Mouse (Mus musculus) heart, embryonic 16.5 days (tissue): ENCODE data around the gene Fosb. TPM values are rescaled to one million over a fixed set of nuclear protein-coding genes. Genes with fewer than 3 reads are reported as not detected.

Source experiments
- ATAC-seq: fragments of 200-750 bp; cut with Nextera tagmentation; replicated peaks from 2 replicates; pipeline ENCODE4 v1.8.0; 2017; ENCODE audit warnings: moderate number of reproducible peaks; ENCODE audit not compliant: insufficient read depth, low FRiP score; ENCODE audit errors: extremely low read depth
- H3K27ac ChIP-seq: fragments of 300-500 bp; sonication (generic); 2 replicates; pipeline ENCODE4 v1.5.1; 2014; ENCODE audit warnings: mild to moderate bottlenecking, low read length, control low read depth, moderate library complexity
- H3K27me3 ChIP-seq: fragments of 300-500 bp; sonication (generic); 2 replicates; pipeline ENCODE4 v1.6.1; 2014; ENCODE audit warnings: low read length, mixed read lengths; ENCODE audit not compliant: control insufficient read depth, insufficient read depth
- H3K36me3 ChIP-seq: fragments of 300-500 bp; sonication (generic); 2 replicates; pipeline ENCODE4 v1.6.1; 2014; ENCODE audit not compliant: control insufficient read depth, insufficient read depth
- H3K4me1 ChIP-seq: fragments of 300-500 bp; sonication (generic); 2 replicates; pipeline ENCODE4 v1.6.1; 2014; ENCODE audit warnings: low read length, mixed read lengths; ENCODE audit not compliant: control insufficient read depth, insufficient read depth
- H3K4me2 ChIP-seq: fragments of 300-500 bp; sonication (generic); 2 replicates; pipeline ENCODE4 v1.6.1; 2014; ENCODE audit warnings: low read depth, mild to moderate bottlenecking, control low read depth, low read length
- H3K4me3 ChIP-seq: fragments of 300-500 bp; sonication (generic); 2 replicates; pipeline ENCODE4 v1.5.1; 2014; ENCODE audit warnings: mild to moderate bottlenecking, control low read depth, low read length
- H3K9ac ChIP-seq: fragments of 300-500 bp; sonication (generic); 2 replicates; pipeline ENCODE4 v1.6.1; 2014; ENCODE audit warnings: low read length, control low read depth
- H3K9me3 ChIP-seq: fragments of 300-500 bp; sonication (generic); replicated peaks from 2 replicates; pipeline ENCODE4 v1.6.1; 2016; ENCODE audit warnings: low read length; ENCODE audit not compliant: control insufficient read depth
- WGBS: fragments of 180-500 bp; shearing (Covaris S2); extraction: QIAGEN DNeasy Blood & Tissue Kit; methylation state at CpG from one replicate; pipeline ENCODE4 v1.1.7; 2014; 5-methylcytosine and 5-hydroxymethylcytosine counted together
- polyA plus RNA-seq: library from polyadenylated mRNA; unstranded; fragments of >200 nt; fragmentation: Nextera tagmentation; extraction: Ambion mirVana; gene quantifications from 2 replicates; pipeline ENCODE4 v1.2.1, GENCODE M21; 2015

Fosb gene
- polyA plus RNA-seq, 1 experiment from 2014 or later, result 0.24 TPM

- ATAC-seq, result peak; percentile 80
- Histone ChIP-seq H3K9me3 (no peaks in the 10 kb centered on the region), H3K9ac (peak overlapping the region; percentile 94), H3K4me2 (peak overlapping the region; percentile 86), H3K36me3 (no peaks in the 10 kb centered on the region; the same call in 1 of the 2 replicates), H3K4me3 (peak overlapping the region; percentile 76), H3K27ac (peak overlapping the region; percentile 98), H3K27me3 (no peaks in the 10 kb centered on the region), H3K4me1 (peaks cover 49% of the 10 kb centered on the region)
- WGBS, result 1% methylated on average over 19 of the region's 19 CpGs
These were observed 40.0 kb downstream of the Fosb start for GRCm38 (mm10) chr7:19269721-19270441.

GRCm38 (mm10) chr7:19268993-19269681, 40.7 kb downstream of the Fosb start:
- H3K4me1 ChIP-seq, result peaks cover 49% of the 10 kb centered on the region

GRCm38 (mm10) chr7:19267051-19267450, 42.8 kb downstream of the Fosb start:
- WGBS, result 43% methylated on average over 10 of the region's 10 CpGs
- no peak for ATAC-seq
- Histone ChIP-seq H3K4me1 (peaks cover 46% of the 10 kb centered on the region), H3K4me2 (no peak overlapping the region), H3K36me3 (peaks cover 23% of the 10 kb centered on the region), H3K9me3 (no peaks in the 10 kb centered on the region), H3K4me3 (no peak overlapping the region), H3K27ac (peak overlapping the region; percentile 36), H3K9ac (0 out of 2 replicates have a peak overlapping the region, but pooled peaks have one; percentile 6), H3K27me3 (no peaks in the 10 kb centered on the region)

More at GRCm38 (mm10) chr7:19268993-19269681, 40.7 kb downstream of the Fosb start:
- ATAC-seq, result no peak
- H3K36me3 ChIP-seq, result peaks cover 7% of the 10 kb centered on the region
- peak overlapping the region; percentile 94 for H3K9ac ChIP-seq
- H3K27ac ChIP-seq, result peak overlapping the region; percentile 98
- peak overlapping the region; percentile 76 for H3K4me3 ChIP-seq
- H3K9me3 ChIP-seq, result no peaks in the 10 kb centered on the region
- WGBS, result 36% methylated on average over 10 of the region's 10 CpGs
- no peaks in the 10 kb centered on the region for H3K27me3 ChIP-seq
- H3K4me2 ChIP-seq, result peak overlapping the region; percentile 86

GRCm38 (mm10) chr7:19265928-19266822, 43.7 kb downstream of the Fosb start:
- ATAC-seq, result no peak
- H3K9ac ChIP-seq, result peak overlapping the region; percentile 42; the same call in 1 of the 2 replicates
- no peaks in the 10 kb centered on the region for H3K9me3 ChIP-seq
- H3K27ac ChIP-seq, result peak overlapping the region; percentile 38
- H3K27me3 ChIP-seq, result no peaks in the 10 kb centered on the region
- peaks cover 28% of the 10 kb centered on the region for H3K36me3 ChIP-seq
- WGBS, result 60% methylated on average over 10 of the region's 10 CpGs
- peak overlapping the region; percentile 27 for H3K4me2 ChIP-seq
- H3K4me1 ChIP-seq, result peaks cover 46% of the 10 kb centered on the region
- H3K4me3 ChIP-seq, result no peak overlapping the region

GRCm38 (mm10) chr7:19265147-19265546, 44.7 kb downstream of the Fosb start:
- Histone ChIP-seq H3K9me3 (no peaks in the 10 kb centered on the region), H3K4me3 (no peak overlapping the region), H3K27ac (no peak overlapping the region), H3K9ac (no peak overlapping the region), H3K4me2 (no peak overlapping the region), H3K27me3 (no peaks in the 10 kb centered on the region), H3K36me3 (peaks cover 37% of the 10 kb centered on the region), H3K4me1 (peaks cover 46% of the 10 kb centered on the region)
- WGBS, result 37% methylated on average over 7 of the region's 7 CpGs
- ATAC-seq, result no peak

- Histone ChIP-seq H3K4me3 (no peak overlapping the region), H3K9me3 (no peaks in the 10 kb centered on the region), H3K27ac (no peak overlapping the region), H3K27me3 (no peaks in the 10 kb centered on the region), H3K36me3 (peaks cover 65% of the 10 kb centered on the region), H3K9ac (no peak overlapping the region), H3K4me1 (peaks cover 6% of the 10 kb centered on the region; the same call in 1 of the 2 replicates), H3K4me2 (no peak overlapping the region)
- WGBS, result 63% methylated on average over 3 of the region's 3 CpGs
- no peak for ATAC-seq
These were observed 51.5 kb downstream of the Fosb start for GRCm38 (mm10) chr7:19258336-19258735.

GRCm38 (mm10) chr7:19257390-19258022, 52.3 kb downstream of the Fosb start:
- H3K4me2 ChIP-seq, result no peak overlapping the region
- 38% methylated on average over 11 of the region's 11 CpGs for WGBS
- peaks cover 61% of the 10 kb centered on the region for H3K36me3 ChIP-seq
- H3K27me3 ChIP-seq, result no peaks in the 10 kb centered on the region
- H3K4me1 ChIP-seq, result peaks cover 6% of the 10 kb centered on the region; the same call in 1 of the 2 replicates
- peak; percentile 71 for ATAC-seq
- H3K9ac ChIP-seq, result no peak overlapping the region
- H3K9me3 ChIP-seq, result no peaks in the 10 kb centered on the region
- H3K27ac ChIP-seq, result no peak overlapping the region
- no peak overlapping the region for H3K4me3 ChIP-seq

GRCm38 (mm10) chr7:19256567-19256966, 53.3 kb downstream of the Fosb start:
- H3K27ac ChIP-seq, result no peak overlapping the region
- H3K9me3 ChIP-seq, result no peaks in the 10 kb centered on the region
- peaks cover 53% of the 10 kb centered on the region for H3K36me3 ChIP-seq
- H3K4me3 ChIP-seq, result no peak overlapping the region
- no peaks in the 10 kb centered on the region for H3K27me3 ChIP-seq
- H3K4me2 ChIP-seq, result no peak overlapping the region
- WGBS, result 72% methylated on average over 7 of the region's 7 CpGs
- no peak overlapping the region for H3K9ac ChIP-seq
- no peak for ATAC-seq
- peaks cover 6% of the 10 kb centered on the region; the same call in 1 of the 2 replicates for H3K4me1 ChIP-seq
